Mouse (Mus musculus): ENCODE data around the gene Hyal3. TPM values are rescaled to one million over a fixed set of nuclear protein-coding genes. Genes with fewer than 3 reads are reported as not detected.

The Hyal3 gene
- polyA plus RNA-seq (2015; fragmentation: Nextera tagmentation; extraction: Ambion mirVana), result 0.90 and 1.2 TPM in 2 replicates

- peak; percentile 88 for DNase-seq (ENCODE audit: low spot score)
Measured at GRCm38 (mm10) chr9:107580501-107581317, at the start of gene Hyal3. TSS of gene Hyal3 (plus strand) at chr9:107580818.

- peak; percentile 95 for DNase-seq (ENCODE audit: low spot score)
Measured at GRCm38 (mm10) chr9:107533791-107534407, 46.7 kb upstream of the Hyal3 start, which contains the start of gene Tmem115. TSS of gene Tmem115 (plus strand) at chr9:107533945.

GRCm38 (mm10) chr9:107534408-107535202 is 46.0 kb upstream of the Hyal3 start:
- DNase-seq (ENCODE audit: low spot score), result no peak

GRCm38 (mm10) chr9:107538231-107538630 is 42.4 kb upstream of the Hyal3 start:
- no peak for DNase-seq (ENCODE audit: low spot score)

- DNase-seq (ENCODE audit: low spot score), result no peak
Measured at GRCm38 (mm10) chr9:107538711-107539110, 41.9 kb upstream of the Hyal3 start.

GRCm38 (mm10) chr9:107539940-107540339 is 40.7 kb upstream of the Hyal3 start:
- no peak for DNase-seq (ENCODE audit: low spot score)

GRCm38 (mm10) chr9:107540420-107540819 is 40.2 kb upstream of the Hyal3 start:
- DNase-seq (ENCODE audit: low spot score), result no peak

- no peak for DNase-seq (ENCODE audit: low spot score)
Measured at GRCm38 (mm10) chr9:107541005-107541404, 39.6 kb upstream of the Hyal3 start.

GRCm38 (mm10) chr9:107541474-107542351 is 38.9 kb upstream of the Hyal3 start, which contains the start of the genes Cyb561d2 and Nprl2:
TSS of gene Cyb561d2 (minus strand) at chr9:107542193.
TSS of gene Nprl2 (plus strand) at chr9:107542226.
- peak; percentile 97 for DNase-seq (ENCODE audit: low spot score)

GRCm38 (mm10) chr9:107542352-107542686 is 38.3 kb upstream of the Hyal3 start:
- DNase-seq (ENCODE audit: low spot score), result no peak

GRCm38 (mm10) chr9:107542721-107543120 is 37.9 kb upstream of the Hyal3 start:
- no peak for DNase-seq (ENCODE audit: low spot score)

GRCm38 (mm10) chr9:107543299-107543698 is 37.3 kb upstream of the Hyal3 start:
- DNase-seq (ENCODE audit: low spot score), result no peak

GRCm38 (mm10) chr9:107544196-107544700 is 36.4 kb upstream of the Hyal3 start:
- DNase-seq (ENCODE audit: low spot score), result no peak

- no peak for DNase-seq (ENCODE audit: low spot score)
Measured at GRCm38 (mm10) chr9:107544729-107545128, 35.9 kb upstream of the Hyal3 start.

GRCm38 (mm10) chr9:107545199-107545598 is 35.4 kb upstream of the Hyal3 start:
- DNase-seq (ENCODE audit: low spot score), result no peak

- DNase-seq (ENCODE audit: low spot score), result peak; percentile 72
Measured at GRCm38 (mm10) chr9:107545602-107546001, 35.0 kb upstream of the Hyal3 start.

- DNase-seq (ENCODE audit: low spot score), result peak; percentile 96
Measured at GRCm38 (mm10) chr9:107547026-107547425, 33.6 kb upstream of the Hyal3 start, which contains the start of gene Zmynd10. TSS of gene Zmynd10 (plus strand) at chr9:107547298.

- no peak for DNase-seq (ENCODE audit: low spot score)
Measured at GRCm38 (mm10) chr9:107547957-107548356, 32.7 kb upstream of the Hyal3 start.

GRCm38 (mm10) chr9:107548820-107549219 is 31.8 kb upstream of the Hyal3 start:
- no peak for DNase-seq (ENCODE audit: low spot score)

- DNase-seq (ENCODE audit: low spot score), result no peak
Measured at GRCm38 (mm10) chr9:107549297-107550074, 31.1 kb upstream of the Hyal3 start.
